ENCODE assay signal across 22 mouse cellular contexts in genomic region chr11:94316528-94316927, GRCm38 (mm10). TPM values are rescaled to one million over a fixed set of nuclear protein-coding genes. Genes with fewer than 3 reads are reported as not detected.
DNase-seq lines count a peak whose midpoint lies in the region; ATAC-seq and TF ChIP-seq lines count a peak whose summit lies in the region.
"Had no signal": no experiment of that assay in that cellular context is flagged by ENCODE, and none has a peak within 500 bp of the region (broad histone marks: within the 10 kb centered on the region; RNA-seq: fewer than 3 reads in every experiment).

No protein-coding gene starts in this region.

- no peak overlapping the region for H3K4me2 ChIP-seq in heart, embryonic 12.5 days
- H3K4me2 ChIP-seq in liver, embryonic 11.5 days = peak overlapping the region; percentile 32
- peak overlapping the region; percentile 73 for H3K4me2 ChIP-seq in liver, embryonic 13.5 days
- peak overlapping the region; percentile 35 for H3K4me2 ChIP-seq in liver, postnatal 0 days (ENCODE audit: low read depth, low read length)
- H3K4me2 ChIP-seq: embryonic facial prominence, embryonic 12.5 days; forebrain, embryonic 15.5 days; hindbrain, embryonic 14.5 days had no signal

- TF ChIP-seq EP300 in liver, postnatal 0 days (IDR thresholded peaks at IDR 0.05; ENCODE audit: low read depth) = no peak

- ATAC-seq in heart, embryonic 12.5 days (ENCODE audit: insufficient number of reproducible peaks, low FRiP score) = no peak
- ATAC-seq in liver, embryonic 11.5 days (replicated peaks; ENCODE audit: low FRiP score) = no peak
- no peak for ATAC-seq in liver, embryonic 13.5 days (ENCODE audit: low read depth)
- ATAC-seq in liver, postnatal 0 days = no peak
- ATAC-seq: forebrain, embryonic 15.5 days had no signal

- peaks cover 12% of the 10 kb centered on the region; the same call in 1 of the 2 replicates for H3K36me3 ChIP-seq in heart, embryonic 12.5 days
- H3K36me3 ChIP-seq in liver, embryonic 11.5 days (ENCODE audit: control insufficient read depth, insufficient read depth, low read length) = peaks cover 4% of the 10 kb centered on the region; the same call in 1 of the 2 replicates
- H3K36me3 ChIP-seq in liver, embryonic 13.5 days = peaks cover 18% of the 10 kb centered on the region; the same call in 1 of the 2 replicates
- H3K36me3 ChIP-seq in liver, postnatal 0 days (replicated peaks; ENCODE audit: insufficient read depth, low read length) = peaks cover 7% of the 10 kb centered on the region
- H3K36me3 ChIP-seq: forebrain, embryonic 15.5 days had no signal

- no peak overlapping the region for H3K4me3 ChIP-seq in heart, embryonic 12.5 days
- H3K4me3 ChIP-seq in liver, embryonic 11.5 days (ENCODE audit: low read depth, low read length) = no peak overlapping the region
- H3K4me3 ChIP-seq in liver, embryonic 13.5 days (replicated peaks) = peak overlapping the region; percentile 11; the same call in 1 of the 2 replicates
- H3K4me3 ChIP-seq in liver, postnatal 0 days (ENCODE audit: low read depth, low read length) = no peak overlapping the region
- H3K4me3 ChIP-seq: embryonic facial prominence, embryonic 12.5 days; forebrain, embryonic 15.5 days; hindbrain, embryonic 10.5 days had no signal

- TF ChIP-seq CTCF in liver, postnatal 0 days (IDR thresholded peaks at IDR 0.05; ENCODE audit: low read depth) = no peak

- WGBS in heart, embryonic 12.5 days = 80% methylated on average over 2 of the region's 2 CpGs
- 76% methylated on average over 2 of the region's 2 CpGs for WGBS in liver, embryonic 11.5 days
- WGBS in liver, embryonic 13.5 days (ENCODE audit: insufficient replicate concordance) = 72% methylated on average over 2 of the region's 2 CpGs
- 64% methylated on average over 2 of the region's 2 CpGs for WGBS in liver, postnatal 0 days (ENCODE audit: insufficient replicate concordance)

- DNase-seq in heart, adult 11 months = peak; percentile 58
- DNase-seq in liver, embryonic 11.5 days (ENCODE audit: low spot score) = no peak
- DNase-seq in liver = no peak
- DNase-seq in liver, embryonic 13.5 days = no peak
- no peak for DNase-seq in liver, postnatal 0 days
- no peak for DNase-seq in frontal cortex, postnatal 36 days (ENCODE audit: low spot score in 2 of 2)
- no peak for DNase-seq in adrenal gland, postnatal 10 days
- DNase-seq: adrenal gland, adult 2 months; adrenal gland, postnatal 36 days; cerebellum, adult 2 months; cerebellum, postnatal 14 days; gastrocnemius, postnatal 14 days had no signal

- H3K9me3 ChIP-seq in heart, embryonic 12.5 days (replicated peaks) = no peaks in the 10 kb centered on the region
- no peaks in the 10 kb centered on the region for H3K9me3 ChIP-seq in liver, embryonic 11.5 days (ENCODE audit: control insufficient read depth, low read length)
- H3K9me3 ChIP-seq in liver, embryonic 13.5 days (replicated peaks) = no peaks in the 10 kb centered on the region
- no peaks in the 10 kb centered on the region for H3K9me3 ChIP-seq in liver, postnatal 0 days (ENCODE audit: low read length)
- H3K9me3 ChIP-seq: embryonic facial prominence, embryonic 12.5 days; forebrain, embryonic 15.5 days; hindbrain, embryonic 10.5 days had no signal

- H3K4me1 ChIP-seq in heart, embryonic 12.5 days (replicated peaks) = peaks cover 65% of the 10 kb centered on the region
- peaks cover 55% of the 10 kb centered on the region for H3K4me1 ChIP-seq in liver, embryonic 11.5 days (replicated peaks; ENCODE audit: control insufficient read depth, insufficient read depth, low read length)
- peaks cover 89% of the 10 kb centered on the region for H3K4me1 ChIP-seq in liver, embryonic 13.5 days (replicated peaks)
- H3K4me1 ChIP-seq in liver, postnatal 0 days (ENCODE audit: insufficient read depth) = peaks cover 56% of the 10 kb centered on the region

- H3K27me3 ChIP-seq in heart, embryonic 12.5 days (replicated peaks) = no peaks in the 10 kb centered on the region
- H3K27me3 ChIP-seq in liver, embryonic 11.5 days (replicated peaks; ENCODE audit: control insufficient read depth, insufficient read depth, low read length) = no peaks in the 10 kb centered on the region
- no peaks in the 10 kb centered on the region for H3K27me3 ChIP-seq in liver, embryonic 13.5 days
- no peaks in the 10 kb centered on the region for H3K27me3 ChIP-seq in liver, postnatal 0 days (ENCODE audit: insufficient read depth, low read length)
- H3K27me3 ChIP-seq: embryonic facial prominence, embryonic 12.5 days; forebrain, embryonic 15.5 days had no signal

- H3K27ac ChIP-seq in heart, embryonic 12.5 days (ENCODE audit: poor library complexity, severe bottlenecking) = no peak overlapping the region
- no peak overlapping the region for H3K27ac ChIP-seq in liver, embryonic 11.5 days (ENCODE audit: low read depth, low read length)
- H3K27ac ChIP-seq in liver, embryonic 13.5 days = peak overlapping the region; percentile 29; the same call in 1 of the 2 replicates
- peak overlapping the region; percentile 32; the same call in 1 of the 2 replicates for H3K27ac ChIP-seq in liver, postnatal 0 days (ENCODE audit: low read depth)
- H3K27ac ChIP-seq: embryonic facial prominence, embryonic 12.5 days; forebrain, embryonic 15.5 days; hindbrain, embryonic 10.5 days; hindbrain, embryonic 14.5 days had no signal

- H3K9ac ChIP-seq in heart, embryonic 12.5 days = no peak overlapping the region
- no peak overlapping the region for H3K9ac ChIP-seq in liver, embryonic 11.5 days (ENCODE audit: low read depth, low read length)
- peak overlapping the region; percentile 52 for H3K9ac ChIP-seq in liver, embryonic 13.5 days
- H3K9ac ChIP-seq in liver, postnatal 0 days (replicated peaks) = no peak overlapping the region
- H3K9ac ChIP-seq: embryonic facial prominence, embryonic 12.5 days; forebrain, embryonic 15.5 days; hindbrain, embryonic 14.5 days had no signal

RNA-seq across cellular contexts. Expression of gene Luc7l3, which starts 5.3 kb away (rescaled TPM):
- polyA plus RNA-seq in heart, embryonic 12.5 days (2016; fragmentation: Nextera tagmentation; extraction: Ambion mirVana) = 82.0 and 84.6 TPM in 2 replicates
- polyA plus RNA-seq in liver, embryonic 11.5 days (2014; fragmentation: Nextera tagmentation; extraction: Ambion mirVana) = 90.6 and 97.6 TPM in 2 replicates
- polyA plus RNA-seq in liver, embryonic 13.5 days (2015; fragmentation: Nextera tagmentation; extraction: Ambion mirVana) = 53.4 and 68.8 TPM in 2 replicates
- 35.8 and 36.5 TPM in 2 replicates for polyA plus RNA-seq in liver, postnatal 0 days (2015; fragmentation: Nextera tagmentation; extraction: Ambion mirVana)
- 10 to 100 TPM; 48.8 to 77.4 TPM for total RNA-seq in adrenal gland, postnatal 10 days (2021)

RNA-seq across cellular contexts. Expression of gene Ankrd40, which starts 11.3 kb away (rescaled TPM):
- 54.2 and 54.6 TPM in 2 replicates for polyA plus RNA-seq in heart, embryonic 12.5 days (2016; fragmentation: Nextera tagmentation; extraction: Ambion mirVana)
- 12.7 and 13.2 TPM in 2 replicates for polyA plus RNA-seq in liver, embryonic 11.5 days (2014; fragmentation: Nextera tagmentation; extraction: Ambion mirVana)
- polyA plus RNA-seq in liver, embryonic 13.5 days (2015; fragmentation: Nextera tagmentation; extraction: Ambion mirVana) = 5.2 and 5.5 TPM in 2 replicates
- 8.5 and 9.5 TPM in 2 replicates for polyA plus RNA-seq in liver, postnatal 0 days (2015; fragmentation: Nextera tagmentation; extraction: Ambion mirVana)
- 100 to 1,000 TPM; 110 to 130 TPM for total RNA-seq in adrenal gland, postnatal 10 days (2021)

RNA-seq across cellular contexts. Expression of gene Gm21885, which starts 34.9 kb away (rescaled TPM):
- 0.35 TPM in 1 of 2 replicates, not detected in the other for polyA plus RNA-seq in heart, embryonic 12.5 days (2016; fragmentation: Nextera tagmentation; extraction: Ambion mirVana)
- polyA plus RNA-seq in liver, embryonic 11.5 days (2014; fragmentation: Nextera tagmentation; extraction: Ambion mirVana) = 0.40 TPM in 1 of 2 replicates, not detected in the other
- polyA plus RNA-seq in liver, embryonic 13.5 days (2015; fragmentation: Nextera tagmentation; extraction: Ambion mirVana) = not detected in 2 replicates
- polyA plus RNA-seq in liver, postnatal 0 days (2015; fragmentation: Nextera tagmentation; extraction: Ambion mirVana) = 0.42 and 0.43 TPM in 2 replicates
- total RNA-seq in adrenal gland, postnatal 10 days (2021) = not detected
- total RNA-seq: adrenal gland, adult 2 months; adrenal gland, postnatal 36 days; common myeloid progenitor, adult 5-6 weeks; gastrocnemius, postnatal 14 days; granulocyte monocyte progenitor cell, adult 5-6 weeks; heart, postnatal 25 days had no signal
- polyA plus RNA-seq: adrenal gland, adult 2 months; C2C12; cerebellum, adult 2 months; embryonic facial prominence, embryonic 12.5 days; heart, embryonic 16.5 days; hindbrain, embryonic 10.5 days; hindbrain, embryonic 14.5 days had no signal

Comparison
In these comparisons a context has a peak if more than half of its experiments do, and no peak if none do; other contexts are left out.
1. H3K27ac ChIP-seq: peak in liver, embryonic 13.5 days (single experiment) and liver, postnatal 0 days (single experiment); none in heart, embryonic 12.5 days (single experiment) and liver, embryonic 11.5 days (single experiment).